Mouse (Mus musculus) thymus, postnatal 14 days (tissue): ENCODE measurements around the gene Ncr1.
"Not testable (repeated sequence)": the region's sequence is repeated elsewhere in the genome, so short reads cannot be mapped to it uniquely, and the experiment has no call there.

ENCODE experiments used
- DNase-seq: peaks from one replicate; pipeline ENCODE4 v3.0.0; 2021

Ncr1 gene

GRCm38 (mm10) chr7:4337509-4337908 is at the start of gene Ncr1:
Gene Ncr1 (plus strand): TSS chr7:4337724.
- no peak for DNase-seq

DNA sequence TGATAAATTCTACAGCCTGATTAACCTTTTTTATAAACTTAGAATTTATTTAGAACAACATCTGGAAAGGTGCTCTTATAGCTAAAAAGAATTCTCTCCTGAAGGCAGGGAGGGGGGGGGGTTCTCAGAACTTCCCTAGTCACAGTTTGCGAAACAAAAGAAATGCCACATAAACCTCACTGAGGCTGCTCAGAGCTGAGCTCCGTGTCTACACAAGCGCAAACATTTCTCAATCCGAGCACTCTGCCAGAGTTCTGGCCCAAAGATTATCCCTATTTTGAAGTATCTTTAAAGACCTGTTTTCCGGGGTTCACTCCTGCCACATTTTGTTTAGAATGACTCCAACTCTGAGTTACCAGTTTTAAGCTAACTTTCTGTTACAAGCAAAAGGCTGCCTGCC is 44.9 kb upstream of the Ncr1 start:
- DNase-seq: no peak

- peak; percentile 12 for DNase-seq
Measured at GRCm38 (mm10) chr7:4297189-4297588, 40.3 kb upstream of the Ncr1 start.

DNA sequence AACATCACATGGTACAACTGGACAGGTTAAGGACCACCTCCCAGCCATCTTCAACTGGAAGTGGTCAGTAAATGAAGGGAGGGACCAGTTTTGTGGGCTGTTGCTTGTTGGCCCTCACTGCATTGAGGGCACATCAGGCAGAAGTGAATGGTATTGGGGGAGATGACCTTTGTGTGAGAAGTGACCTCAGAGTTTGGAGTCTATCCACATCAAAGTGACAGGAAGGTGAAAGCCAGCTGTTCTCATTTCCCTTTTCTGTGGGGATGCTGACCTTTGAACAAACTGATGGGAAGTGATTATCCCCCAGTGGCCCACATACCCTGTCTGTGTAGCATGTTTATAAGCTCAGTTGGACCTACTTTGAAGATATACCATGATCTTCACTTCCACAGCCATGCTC is 37.4 kb upstream of the Ncr1 start:
- no peak for DNase-seq

DNA sequence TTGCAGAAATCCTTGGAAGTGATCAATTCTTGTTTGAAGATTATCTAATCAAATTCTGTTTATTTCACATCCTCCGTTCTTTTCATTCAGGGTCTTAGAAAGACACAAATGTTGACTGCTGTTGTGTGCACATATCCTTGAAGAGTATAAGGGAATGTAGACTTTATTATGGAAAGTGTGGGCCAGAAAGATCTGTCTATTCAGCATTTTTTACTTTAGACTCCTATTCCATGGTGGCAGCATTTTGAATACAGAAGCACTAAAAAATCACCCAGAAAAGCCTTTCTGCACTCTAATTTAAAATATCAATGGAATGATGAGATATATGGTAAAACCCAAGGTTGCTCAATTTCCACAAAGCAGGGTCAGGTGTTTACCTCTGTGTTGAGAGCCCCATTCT is 34.1 kb upstream of the Ncr1 start:
- DNase-seq: no peak

- DNase-seq: not testable (repeated sequence)
Measured at GRCm38 (mm10) chr7:4313109-4313508, 24.4 kb upstream of the Ncr1 start.

GRCm38 (mm10) chr7:4313531-4313930 is 24.0 kb upstream of the Ncr1 start:
- not testable (repeated sequence) for DNase-seq

DNA sequence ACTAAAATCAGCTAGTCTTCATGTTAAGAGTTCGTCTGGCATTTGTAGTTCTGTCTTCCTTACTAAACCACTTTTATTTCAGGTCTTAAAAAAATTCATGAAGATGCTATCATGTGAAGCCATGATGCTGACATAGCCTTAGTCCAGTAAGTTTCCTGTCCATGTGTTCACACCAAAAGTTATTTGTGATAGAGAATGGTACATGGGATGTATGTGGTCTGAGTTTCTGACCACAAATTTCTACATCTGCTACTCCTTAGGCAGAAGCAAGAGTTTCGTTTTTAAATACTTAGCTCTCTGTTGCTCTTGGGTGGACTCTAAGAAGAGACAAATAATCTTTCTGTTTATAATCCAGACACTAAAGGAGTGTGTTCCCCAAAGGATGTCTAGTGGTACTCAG is 14.2 kb upstream of the Ncr1 start:
- no peak for DNase-seq

DNA sequence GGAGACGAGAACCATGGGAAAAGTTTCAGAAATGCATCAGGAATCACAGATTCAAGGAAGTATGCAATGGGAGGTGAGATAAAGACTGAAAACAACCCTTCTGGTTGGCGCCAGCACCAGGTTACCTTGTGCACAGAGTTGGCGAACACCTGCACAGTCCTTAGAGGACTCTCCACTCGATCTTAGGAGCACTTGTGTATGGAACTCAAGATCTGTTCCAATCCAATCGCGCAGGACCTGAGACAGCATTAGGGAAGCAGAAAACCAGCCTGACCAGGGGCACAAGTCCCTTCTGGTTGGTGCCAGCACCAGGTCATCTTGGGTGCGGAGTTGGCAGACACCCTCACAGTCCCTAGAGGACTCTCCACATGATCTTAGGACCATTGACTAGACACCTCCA is 36.0 kb downstream of the Ncr1 start:
- no peak for DNase-seq
